Mouse (Mus musculus) heart, embryonic 11.5 days (tissue): ENCODE data around the gene Hist1h3e. TPM values are rescaled to one million over a fixed set of nuclear protein-coding genes. Genes with fewer than 3 reads are reported as not detected.
"Not testable (repeated sequence)": the region's sequence is repeated elsewhere in the genome, so short reads cannot be mapped to it uniquely, and the experiment has no call there.

Source experiments
- ATAC-seq: fragments of 200-750 bp; cut with Nextera tagmentation; replicated peaks from 2 replicates; pipeline ENCODE4 v1.8.0; 2017; ENCODE audit warnings: moderate library complexity; ENCODE audit not compliant: insufficient number of reproducible peaks, low FRiP score, low TSS enrichment
- H3K27ac ChIP-seq: fragments of 300-500 bp; sonication (generic); 2 replicates; pipeline ENCODE4 v1.5.1; 2014; ENCODE audit warnings: mild to moderate bottlenecking, low read depth, low read length
- H3K27me3 ChIP-seq: fragments of 300-500 bp; sonication (generic); 2 replicates; pipeline ENCODE4 v1.6.1; 2014; ENCODE audit warnings: mild to moderate bottlenecking, low read length, mixed read lengths; ENCODE audit not compliant: control insufficient read depth, insufficient read depth
- H3K36me3 ChIP-seq: fragments of 300-500 bp; sonication (generic); 2 replicates; pipeline ENCODE4 v1.6.1; 2014; ENCODE audit warnings: mild to moderate bottlenecking, low read length, moderate library complexity, mixed read lengths; ENCODE audit not compliant: control insufficient read depth, insufficient read depth
- H3K4me1 ChIP-seq: fragments of 300-500 bp; sonication (generic); 2 replicates; pipeline ENCODE4 v1.6.1; 2014; ENCODE audit warnings: low read length; ENCODE audit not compliant: control insufficient read depth, insufficient read depth
- H3K4me2 ChIP-seq: fragments of 300-500 bp; sonication (generic); 2 replicates; pipeline ENCODE4 v1.6.1; 2014; ENCODE audit warnings: mild to moderate bottlenecking, moderate library complexity
- H3K4me3 ChIP-seq: fragments of 300-500 bp; sonication (generic); 2 replicates; pipeline ENCODE4 v1.5.1; 2014; ENCODE audit warnings: low read depth, low read length
- H3K9ac ChIP-seq: fragments of 300-500 bp; sonication (generic); 2 replicates; pipeline ENCODE4 v1.6.1; 2014; ENCODE audit warnings: mild to moderate bottlenecking, low read depth, low read length, moderate library complexity
- H3K9me3 ChIP-seq: fragments of 300-500 bp; sonication (generic); replicated peaks from 2 replicates; pipeline ENCODE4 v1.6.1; 2016; ENCODE audit warnings: low read length; ENCODE audit not compliant: control insufficient read depth
- WGBS: fragments of 180-500 bp; shearing (Covaris S2); extraction: QIAGEN DNeasy Blood & Tissue Kit; methylation state at CpG from one replicate; pipeline ENCODE4 v1.1.7; 2014; ENCODE audit not compliant: insufficient replicate concordance; 5-methylcytosine and 5-hydroxymethylcytosine counted together
- polyA plus RNA-seq: library from polyadenylated mRNA; unstranded; fragments of >200 nt; fragmentation: Nextera tagmentation; extraction: Ambion mirVana; gene quantifications from 2 replicates; pipeline ENCODE4 v1.2.1, GENCODE M21; 2014

Hist1h3e gene
- polyA plus RNA-seq, 1 experiment from 2014 or later, result 3.0 TPM

DNA sequence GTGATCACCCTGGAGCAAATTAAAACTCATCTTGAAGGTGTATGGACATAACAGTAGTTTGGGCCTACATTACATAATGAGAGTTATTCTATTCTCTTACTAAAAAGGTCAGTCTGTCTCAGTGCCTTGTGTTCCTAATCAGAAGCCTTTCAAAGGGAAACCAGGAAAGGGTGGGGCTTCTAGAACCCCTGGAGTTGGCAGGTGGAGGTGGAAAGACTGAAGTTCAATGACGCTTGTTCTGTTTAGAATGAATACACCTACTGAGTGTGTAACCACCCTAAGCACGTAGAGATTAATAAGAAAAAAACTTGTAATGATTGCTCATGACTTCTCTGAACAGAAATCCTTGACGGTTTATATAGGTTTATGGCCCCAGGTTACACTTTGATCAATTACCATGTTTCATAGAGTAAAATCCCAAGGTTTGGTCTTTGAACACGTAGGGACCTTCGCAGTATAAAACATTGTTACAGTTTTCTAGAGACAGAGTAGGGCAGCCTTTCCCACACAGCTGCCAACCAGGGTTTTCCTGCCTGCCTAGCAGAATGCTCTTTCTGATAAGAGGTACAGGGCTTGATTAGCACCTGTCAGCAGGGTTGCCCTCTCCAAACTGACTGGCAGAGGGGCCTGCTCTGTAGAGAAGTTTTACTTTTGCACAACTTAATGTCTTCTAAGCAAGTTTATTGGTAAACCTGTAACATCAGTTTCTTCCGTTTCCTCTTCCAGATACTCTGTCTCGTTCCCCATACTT is 33.6 kb upstream of the Hist1h3e start:
- H3K9ac ChIP-seq, result no peak overlapping the region; the same call in 1 of the 2 replicates
- ATAC-seq, result no peak
- WGBS, result 73% methylated on average over 7 of the region's 7 CpGs
- H3K27ac ChIP-seq, result no peak overlapping the region
- no peak overlapping the region for H3K4me3 ChIP-seq
- H3K36me3 ChIP-seq, result no peaks in the 10 kb centered on the region
- peaks cover 5% of the 10 kb centered on the region; the same call in 1 of the 2 replicates for H3K4me1 ChIP-seq
- H3K27me3 ChIP-seq, result no peaks in the 10 kb centered on the region
- no peaks in the 10 kb centered on the region for H3K9me3 ChIP-seq
- H3K4me2 ChIP-seq, result no peak overlapping the region

DNA sequence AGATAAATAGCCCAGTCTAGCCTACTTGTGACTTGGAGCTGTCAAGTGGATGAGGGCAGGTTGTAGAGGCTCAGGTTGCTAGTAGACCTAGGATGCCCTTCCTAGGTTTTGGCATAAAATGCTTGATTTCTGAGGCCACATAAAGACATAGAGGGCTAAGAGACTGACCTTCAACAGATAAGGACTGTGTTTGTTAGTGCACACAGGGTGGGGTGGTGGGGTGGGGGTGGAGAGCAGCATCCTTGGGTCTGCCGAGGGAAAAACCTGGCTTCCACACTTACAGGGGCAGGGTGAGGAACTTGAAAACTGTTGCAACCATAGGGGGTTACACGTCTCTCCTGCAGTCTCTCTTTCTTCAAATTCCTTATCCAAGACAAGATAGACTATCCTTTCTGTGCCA is 33.0 kb upstream of the Hist1h3e start:
- 65% methylated on average over 2 of the region's 2 CpGs for WGBS
- Histone ChIP-seq H3K9me3 (no peaks in the 10 kb centered on the region), H3K36me3 (no peaks in the 10 kb centered on the region), H3K4me3 (no peak overlapping the region), H3K27ac (no peak overlapping the region), H3K4me2 (no peak overlapping the region), H3K4me1 (peaks cover 5% of the 10 kb centered on the region; the same call in 1 of the 2 replicates), H3K27me3 (no peaks in the 10 kb centered on the region), H3K9ac (no peak overlapping the region)
- no peak for ATAC-seq

DNA sequence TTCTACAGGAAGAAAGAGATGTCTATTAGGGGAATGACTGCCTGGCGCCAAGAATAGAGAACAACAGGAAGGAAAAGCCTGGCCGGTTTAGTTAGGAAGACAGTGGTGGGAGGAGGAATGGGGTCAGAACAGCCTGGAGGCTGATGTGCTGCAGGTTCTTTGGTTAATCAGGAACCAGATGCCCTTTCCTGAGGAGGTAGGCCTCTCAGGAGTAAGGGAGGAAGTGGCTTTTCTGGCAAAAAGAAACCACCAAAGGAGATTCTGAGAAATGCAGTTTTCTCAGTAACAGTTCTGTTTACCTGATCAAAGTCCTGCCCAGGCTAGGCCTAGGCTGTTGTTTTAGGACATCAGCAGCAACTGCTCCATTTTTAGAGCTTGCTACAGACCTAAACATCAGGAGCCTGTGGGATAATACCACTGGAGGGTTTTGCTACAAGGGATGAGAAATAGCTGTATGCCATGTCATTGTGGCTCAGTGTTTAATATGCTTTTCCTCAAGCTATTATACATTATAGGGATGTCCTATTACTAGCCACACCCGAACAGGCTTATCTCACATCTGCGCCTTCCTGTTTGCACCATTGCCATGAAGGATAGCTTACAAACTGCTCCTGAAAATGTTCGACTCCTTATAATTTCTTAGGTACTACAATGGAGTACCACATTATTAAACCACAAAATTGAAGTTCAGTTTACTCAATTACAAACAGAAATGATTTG is 31.0 kb upstream of the Hist1h3e start:
- Histone ChIP-seq H3K36me3 (no peaks in the 10 kb centered on the region), H3K4me1 (peaks cover 5% of the 10 kb centered on the region; the same call in 1 of the 2 replicates), H3K9ac (no peak overlapping the region), H3K4me3 (no peak overlapping the region), H3K4me2 (no peak overlapping the region), H3K9me3 (no peaks in the 10 kb centered on the region), H3K27ac (no peak overlapping the region), H3K27me3 (no peaks in the 10 kb centered on the region)
- WGBS, result 60% methylated on average over 5 of the region's 5 CpGs
- ATAC-seq, result no peak

DNA sequence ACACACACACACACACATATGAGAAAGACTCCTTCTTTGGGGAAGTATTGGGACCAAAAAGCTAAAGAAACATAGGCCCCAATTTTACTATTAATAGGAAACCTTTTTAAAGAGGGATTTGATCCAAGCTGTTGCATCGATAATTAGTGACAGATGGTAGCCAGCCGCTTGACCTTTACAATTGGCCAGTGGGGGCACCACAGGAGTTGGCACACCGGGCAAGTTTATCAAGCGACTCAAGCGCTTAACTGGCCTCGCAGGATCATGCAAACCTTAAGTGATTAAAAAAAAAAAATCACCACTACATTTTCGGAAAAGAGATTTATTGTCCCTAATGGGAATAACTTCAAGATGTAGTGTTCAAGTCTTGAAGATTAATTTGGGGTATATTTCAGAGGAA is 30.4 kb upstream of the Hist1h3e start:
- Histone ChIP-seq H3K27ac (no peak overlapping the region), H3K9ac (no peak overlapping the region), H3K27me3 (no peaks in the 10 kb centered on the region), H3K4me2 (no peak overlapping the region), H3K9me3 (no peaks in the 10 kb centered on the region), H3K36me3 (no peaks in the 10 kb centered on the region), H3K4me1 (peaks cover 5% of the 10 kb centered on the region; the same call in 1 of the 2 replicates), H3K4me3 (no peak overlapping the region)
- WGBS, result 89% methylated on average over 7 of the region's 7 CpGs
- no peak for ATAC-seq

DNA sequence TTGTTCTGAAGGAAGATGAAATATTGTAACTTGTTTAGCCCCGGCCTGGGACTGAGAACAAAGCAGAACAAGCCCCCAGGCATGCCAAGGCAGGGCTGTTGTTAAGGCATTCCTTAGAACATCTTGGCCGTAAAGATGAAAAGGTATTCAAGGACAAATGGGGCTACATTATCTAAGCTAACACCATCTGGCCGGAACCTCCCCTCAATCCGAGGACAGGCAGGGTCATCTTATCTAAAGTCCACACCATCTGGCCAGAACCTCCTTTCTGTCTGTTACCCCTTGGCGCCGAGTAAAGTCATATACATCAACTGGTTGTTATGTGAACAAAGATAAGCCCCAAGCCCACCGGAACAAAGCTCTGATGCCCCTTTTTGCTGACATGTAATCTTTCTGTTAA is 29.7 kb upstream of the Hist1h3e start:
- ATAC-seq, H3K4me2 ChIP-seq, H3K9me3 ChIP-seq, H3K4me1 ChIP-seq, H3K4me3 ChIP-seq, H3K36me3 ChIP-seq, H3K27me3 ChIP-seq, H3K9ac ChIP-seq, H3K27ac ChIP-seq: not testable (repeated sequence)
- 65% methylated on average over 7 of the region's 7 CpGs for WGBS

DNA sequence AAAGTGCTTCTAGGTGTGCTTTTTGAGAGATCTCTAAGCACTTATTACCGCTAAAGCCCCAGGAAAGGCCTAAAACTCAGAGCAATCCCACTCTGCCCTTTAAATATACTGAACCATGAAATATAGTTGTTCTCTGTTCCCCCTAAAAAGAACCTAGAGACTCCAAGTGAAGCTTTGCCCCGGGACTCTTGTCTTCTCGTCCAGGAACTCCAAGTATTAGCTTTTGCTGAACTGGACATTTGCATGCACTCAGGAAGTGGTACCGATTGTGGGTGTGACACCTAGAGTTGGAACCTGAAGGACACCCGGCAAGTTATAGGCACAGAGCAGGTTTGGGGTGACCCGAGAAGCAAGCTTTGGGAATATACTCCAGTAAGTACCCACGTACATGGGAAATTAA is 29.0 kb upstream of the Hist1h3e start:
- 88% methylated on average over 7 of the region's 7 CpGs for WGBS
- H3K9me3 ChIP-seq, result no peaks in the 10 kb centered on the region
- no peak overlapping the region for H3K4me2 ChIP-seq
- ATAC-seq, result no peak
- H3K27me3 ChIP-seq, result no peaks in the 10 kb centered on the region
- H3K4me1 ChIP-seq, result peaks cover 10% of the 10 kb centered on the region
- H3K9ac ChIP-seq, result no peak overlapping the region
- H3K4me3 ChIP-seq, result no peak overlapping the region
- H3K36me3 ChIP-seq, result no peaks in the 10 kb centered on the region
- H3K27ac ChIP-seq, result no peak overlapping the region

DNA sequence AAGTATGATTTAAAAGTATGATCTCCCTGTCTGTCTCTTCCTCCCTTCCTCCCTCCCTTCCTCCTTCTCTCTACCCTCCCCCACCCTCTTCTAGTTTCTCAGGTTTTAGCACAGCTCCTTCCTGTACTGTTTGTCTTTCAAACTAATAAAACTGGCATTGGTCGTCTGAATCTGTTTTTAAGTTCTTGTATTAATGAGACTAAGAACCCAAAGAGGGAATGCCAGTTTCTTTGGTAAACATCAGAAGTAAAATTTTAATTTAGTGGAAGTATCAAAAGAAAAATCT is 24.7 kb upstream of the Hist1h3e start:
- 12% methylated on average over 1 of the region's 1 CpGs for WGBS
- Histone ChIP-seq H3K9me3 (no peaks in the 10 kb centered on the region), H3K9ac (peak overlapping the region; percentile 71), H3K27me3 (no peaks in the 10 kb centered on the region), H3K36me3 (no peaks in the 10 kb centered on the region), H3K4me3 (peak overlapping the region; percentile 36), H3K27ac (peak overlapping the region; percentile 96), H3K4me2 (peak overlapping the region; percentile 69), H3K4me1 (peaks cover 16% of the 10 kb centered on the region; the same call in 1 of the 2 replicates)
- ATAC-seq, result no peak

DNA sequence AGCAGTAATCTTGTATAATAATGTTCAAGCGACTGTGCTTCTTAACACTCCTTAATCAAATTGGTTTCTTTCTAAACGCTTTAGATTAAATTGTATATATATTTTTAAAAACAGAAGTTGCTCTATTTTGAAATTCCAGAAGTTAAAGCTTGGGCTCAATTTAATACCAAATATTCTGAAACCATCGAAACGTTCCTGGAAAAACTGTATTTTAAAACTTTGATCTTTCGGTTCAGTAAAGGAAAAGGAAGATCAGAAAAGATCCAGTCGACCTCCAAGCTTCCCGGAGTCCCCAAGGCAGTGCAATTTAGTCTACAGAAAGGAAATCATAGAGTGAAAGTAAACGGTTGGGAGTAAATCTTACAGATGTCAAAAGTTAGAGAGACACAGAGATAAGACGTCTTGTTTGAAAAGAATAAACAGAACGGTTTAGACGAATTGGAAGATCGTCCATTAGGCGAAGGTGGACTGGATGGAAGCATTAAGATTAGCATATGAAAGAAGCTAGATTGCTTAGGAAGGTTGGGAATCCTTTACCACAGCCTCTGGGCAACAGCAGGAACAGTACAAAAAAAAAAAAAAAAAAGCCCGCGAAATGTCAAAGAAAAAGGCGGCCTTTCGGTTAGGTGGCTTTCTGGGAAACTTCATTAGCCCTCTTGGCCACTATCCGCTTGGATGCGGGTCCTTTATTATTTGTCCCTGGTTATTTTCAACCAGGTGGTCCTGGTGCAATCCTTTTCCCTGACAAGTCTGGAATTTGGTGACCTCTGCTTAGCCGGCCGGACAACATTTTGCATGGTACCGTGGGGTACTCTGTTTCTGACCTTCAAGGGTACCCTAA is 24.1 kb upstream of the Hist1h3e start:
- Histone ChIP-seq H3K27ac (peak overlapping the region; percentile 96), H3K4me1 (peaks cover 18% of the 10 kb centered on the region; the same call in 1 of the 2 replicates), H3K4me3 (peak overlapping the region; percentile 36), H3K27me3 (no peaks in the 10 kb centered on the region), H3K9me3 (no peaks in the 10 kb centered on the region), H3K36me3 (no peaks in the 10 kb centered on the region), H3K4me2 (peak overlapping the region; percentile 69), H3K9ac (peak overlapping the region; percentile 71)
- no peak for ATAC-seq
- 3% methylated on average over 22 of the region's 22 CpGs for WGBS
